Mouse (Mus musculus) embryonic facial prominence, embryonic 15.5 days (tissue): ENCODE results near the gene Tlk1. TPM values are rescaled to one million over a fixed set of nuclear protein-coding genes. Genes with fewer than 3 reads are reported as not detected.

Source experiments
- ATAC-seq: fragments of 200-750 bp; cut with Nextera tagmentation; 2 replicates; pipeline ENCODE4 v1.8.0; 2017; ENCODE audit warnings: low read depth, moderate TSS enrichment; ENCODE audit not compliant: insufficient number of reproducible peaks, low FRiP score, low TSS enrichment
- H3K27ac ChIP-seq: fragments of 300-500 bp; sonication (generic); replicated peaks from 2 replicates; pipeline ENCODE4 v1.5.1; 2015; ENCODE audit warnings: mild to moderate bottlenecking, inconsistent platforms
- H3K27me3 ChIP-seq: fragments of 300-500 bp; sonication (generic); 2 replicates; pipeline ENCODE4 v1.6.1; 2015; ENCODE audit warnings: inconsistent platforms
- H3K36me3 ChIP-seq: fragments of 300-500 bp; sonication (generic); 2 replicates; pipeline ENCODE4 v1.6.1; 2015; ENCODE audit warnings: mild to moderate bottlenecking, inconsistent platforms
- H3K4me1 ChIP-seq: fragments of 300-500 bp; sonication (generic); 2 replicates; pipeline ENCODE4 v1.6.1; 2015; ENCODE audit warnings: inconsistent platforms
- H3K4me2 ChIP-seq: fragments of 300-500 bp; sonication (generic); replicated peaks from 2 replicates; pipeline ENCODE4 v1.6.1; 2015; ENCODE audit warnings: mild to moderate bottlenecking, inconsistent platforms
- H3K4me3 ChIP-seq: fragments of 300-500 bp; sonication (generic); replicated peaks from 2 replicates; pipeline ENCODE4 v1.5.1; 2015; ENCODE audit warnings: mild to moderate bottlenecking, inconsistent platforms
- H3K9ac ChIP-seq: fragments of 300-500 bp; sonication (generic); 2 replicates; pipeline ENCODE4 v1.6.1; 2015; ENCODE audit warnings: inconsistent platforms
- H3K9me3 ChIP-seq: fragments of 300-500 bp; sonication (generic); replicated peaks from 2 replicates; pipeline ENCODE4 v1.6.1; 2016; ENCODE audit warnings: inconsistent platforms
- WGBS: fragments of 180-500 bp; shearing (Covaris S2); methylation state at CpG from one replicate; pipeline ENCODE4 v1.1.7; 2015; 5-methylcytosine and 5-hydroxymethylcytosine counted together
- polyA plus RNA-seq: library from polyadenylated mRNA; unstranded; fragments of >200 nt; fragmentation: Nextera tagmentation; extraction: Ambion mirVana; gene quantifications from 2 replicates; pipeline ENCODE4 v1.2.1, GENCODE M21; 2015

The Tlk1 gene
- polyA plus RNA-seq, result 28.5 and 32.8 TPM in 2 replicates

- peak within 1 kb of the TSS; percentile 93 for H3K9ac ChIP-seq
- peak within 1 kb of the TSS; percentile 100 for H3K27ac ChIP-seq
- H3K4me3 ChIP-seq, result peak within 1 kb of the TSS; percentile 94
- H3K9me3 ChIP-seq, result no peaks in the 10 kb centered on the region
- no peaks in the 10 kb centered on the region for H3K36me3 ChIP-seq
- H3K4me2 ChIP-seq, result peak within 1 kb of the TSS; percentile 52
- H3K27me3 ChIP-seq, result no peaks in the 10 kb centered on the region
- peaks cover 19% of the 10 kb centered on the region for H3K4me1 ChIP-seq
- peak; percentile 87 for ATAC-seq
- WGBS, result under 1% methylated on average over 68 of the region's 118 CpGs
Measured at GRCm38 (mm10) chr2:70825371-70826051, at the start of gene Tlk1. Gene Tlk1 (minus strand): TSS chr2:70825728.

- ATAC-seq, result no peak
Measured at GRCm38 (mm10) chr2:70875129-70875528, 49.6 kb upstream of the Tlk1 start.

GRCm38 (mm10) chr2:70873168-70873567 lies 47.6 kb upstream of the Tlk1 start:
- Histone ChIP-seq H3K9ac (no peak overlapping the region), H3K27me3 (no peaks in the 10 kb centered on the region), H3K4me1 (no peaks in the 10 kb centered on the region), H3K27ac (no peak overlapping the region), H3K36me3 (no peaks in the 10 kb centered on the region), H3K4me2 (no peak overlapping the region), H3K9me3 (no peaks in the 10 kb centered on the region), H3K4me3 (no peak overlapping the region)
- WGBS, result 73% methylated on average over 5 of the region's 5 CpGs
- no peak for ATAC-seq

More at GRCm38 (mm10) chr2:70875129-70875528, 49.6 kb upstream of the Tlk1 start:
- H3K4me2 ChIP-seq, result no peak overlapping the region
- H3K36me3 ChIP-seq, result no peaks in the 10 kb centered on the region
- no peaks in the 10 kb centered on the region for H3K4me1 ChIP-seq
- H3K9ac ChIP-seq, result no peak overlapping the region
- 77% methylated on average over 4 of the region's 4 CpGs for WGBS
- H3K27me3 ChIP-seq, result no peaks in the 10 kb centered on the region
- no peak overlapping the region for H3K4me3 ChIP-seq
- H3K27ac ChIP-seq, result no peak overlapping the region
- no peaks in the 10 kb centered on the region for H3K9me3 ChIP-seq

- H3K27ac ChIP-seq, result no peak overlapping the region
- H3K4me3 ChIP-seq, result no peak overlapping the region
- no peak for ATAC-seq
- no peaks in the 10 kb centered on the region for H3K27me3 ChIP-seq
- no peaks in the 10 kb centered on the region for H3K9me3 ChIP-seq
- H3K36me3 ChIP-seq, result no peaks in the 10 kb centered on the region
- no peak overlapping the region for H3K4me2 ChIP-seq
- H3K4me1 ChIP-seq, result no peaks in the 10 kb centered on the region
- H3K9ac ChIP-seq, result no peak overlapping the region
- WGBS, result 53% methylated on average over 8 of the region's 8 CpGs
Measured at GRCm38 (mm10) chr2:70871466-70872022, 46.0 kb upstream of the Tlk1 start.

GRCm38 (mm10) chr2:70870819-70871218 lies 45.3 kb upstream of the Tlk1 start:
- Histone ChIP-seq H3K4me3 (no peak overlapping the region), H3K27me3 (no peaks in the 10 kb centered on the region), H3K27ac (no peak overlapping the region), H3K9ac (no peak overlapping the region), H3K4me1 (no peaks in the 10 kb centered on the region), H3K4me2 (no peak overlapping the region), H3K36me3 (no peaks in the 10 kb centered on the region), H3K9me3 (no peaks in the 10 kb centered on the region)
- ATAC-seq, result no peak
- WGBS, result 47% methylated on average over 6 of the region's 6 CpGs

- no peak overlapping the region for H3K4me3 ChIP-seq
- no peaks in the 10 kb centered on the region for H3K4me1 ChIP-seq
- H3K36me3 ChIP-seq, result no peaks in the 10 kb centered on the region
- no peak overlapping the region for H3K27ac ChIP-seq
- no peaks in the 10 kb centered on the region for H3K27me3 ChIP-seq
- no peak overlapping the region for H3K4me2 ChIP-seq
- no peak for ATAC-seq
- H3K9me3 ChIP-seq, result no peaks in the 10 kb centered on the region
- no peak overlapping the region for H3K9ac ChIP-seq
- WGBS, result 74% methylated on average over 3 of the region's 3 CpGs
Measured at GRCm38 (mm10) chr2:70869116-70869515, 43.6 kb upstream of the Tlk1 start.

- no peak for ATAC-seq
- H3K27me3 ChIP-seq, result no peaks in the 10 kb centered on the region
- H3K36me3 ChIP-seq, result no peaks in the 10 kb centered on the region
- no peaks in the 10 kb centered on the region for H3K9me3 ChIP-seq
- no peak overlapping the region for H3K4me2 ChIP-seq
- H3K4me1 ChIP-seq, result no peaks in the 10 kb centered on the region
- H3K9ac ChIP-seq, result no peak overlapping the region
- 84% methylated on average over 3 of the region's 3 CpGs for WGBS
- no peak overlapping the region for H3K4me3 ChIP-seq
- no peak overlapping the region for H3K27ac ChIP-seq
Measured at GRCm38 (mm10) chr2:70867231-70867630, 41.7 kb upstream of the Tlk1 start.

- H3K9me3 ChIP-seq, result no peaks in the 10 kb centered on the region
- no peak overlapping the region for H3K27ac ChIP-seq
- no peak overlapping the region for H3K9ac ChIP-seq
- no peak overlapping the region for H3K4me3 ChIP-seq
- 71% methylated on average over 5 of the region's 5 CpGs for WGBS
- no peaks in the 10 kb centered on the region for H3K36me3 ChIP-seq
- ATAC-seq, result no peak
- H3K4me1 ChIP-seq, result no peaks in the 10 kb centered on the region
- H3K27me3 ChIP-seq, result no peaks in the 10 kb centered on the region
- no peak overlapping the region for H3K4me2 ChIP-seq
Measured at GRCm38 (mm10) chr2:70862881-70863280, 37.4 kb upstream of the Tlk1 start.

GRCm38 (mm10) chr2:70859740-70860139 lies 34.2 kb upstream of the Tlk1 start:
- ATAC-seq, result no peak
- H3K4me3 ChIP-seq, result no peak overlapping the region
- WGBS, result 94% methylated on average over 4 of the region's 4 CpGs
- H3K27me3 ChIP-seq, result no peaks in the 10 kb centered on the region
- no peak overlapping the region for H3K4me2 ChIP-seq
- H3K4me1 ChIP-seq, result no peaks in the 10 kb centered on the region
- no peaks in the 10 kb centered on the region for H3K36me3 ChIP-seq
- H3K9ac ChIP-seq, result no peak overlapping the region
- H3K9me3 ChIP-seq, result no peaks in the 10 kb centered on the region
- no peak overlapping the region for H3K27ac ChIP-seq

- Histone ChIP-seq H3K4me3 (no peak overlapping the region), H3K4me1 (peaks cover 2% of the 10 kb centered on the region; the same call in 1 of the 2 replicates), H3K4me2 (no peak overlapping the region), H3K27me3 (no peaks in the 10 kb centered on the region), H3K9me3 (no peaks in the 10 kb centered on the region), H3K27ac (no peak overlapping the region), H3K9ac (no peak overlapping the region), H3K36me3 (no peaks in the 10 kb centered on the region)
- 75% methylated on average over 3 of the region's 3 CpGs for WGBS
- no peak for ATAC-seq
Measured at GRCm38 (mm10) chr2:70856971-70857370, 31.4 kb upstream of the Tlk1 start.

- no peaks in the 10 kb centered on the region for H3K36me3 ChIP-seq
- no peaks in the 10 kb centered on the region for H3K9me3 ChIP-seq
- H3K4me3 ChIP-seq, result no peak overlapping the region
- no peak for ATAC-seq
- H3K4me2 ChIP-seq, result no peak overlapping the region
- H3K27ac ChIP-seq, result no peak overlapping the region
- WGBS, result 87% methylated on average over 8 of the region's 8 CpGs
- no peak overlapping the region for H3K9ac ChIP-seq
- no peaks in the 10 kb centered on the region for H3K27me3 ChIP-seq
- peaks cover 2% of the 10 kb centered on the region; the same call in 1 of the 2 replicates for H3K4me1 ChIP-seq
Measured at GRCm38 (mm10) chr2:70854231-70854888, 28.8 kb upstream of the Tlk1 start.
